20 mouse cellular contexts compared by ENCODE assay signal in the genomic region with DNA sequence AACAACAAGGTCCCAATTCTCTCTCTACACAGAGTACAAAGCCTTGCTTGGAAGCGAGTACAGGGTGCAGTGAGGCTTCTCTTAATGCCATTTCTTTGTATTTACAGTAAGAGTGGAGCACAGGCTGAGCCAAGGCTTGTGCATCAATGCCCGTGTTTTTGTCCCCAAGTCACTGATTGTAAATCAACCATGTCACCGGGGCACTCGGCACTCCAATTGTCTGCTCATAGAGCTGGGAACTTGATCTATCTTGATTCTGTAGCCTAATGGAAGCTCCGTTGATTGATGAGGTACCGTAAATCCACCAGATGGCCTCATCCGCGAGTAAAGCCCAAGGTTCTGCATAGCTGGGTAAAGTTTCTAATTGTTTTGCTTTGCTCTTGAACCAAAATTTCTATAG.
DNase-seq lines count a peak whose midpoint lies in the region; ATAC-seq lines count a peak whose summit lies in the region.
"Had no signal": no experiment of that assay in that cellular context is flagged by ENCODE, and none has a peak within 500 bp of the region (broad histone marks: within the 10 kb centered on the region; RNA-seq: fewer than 3 reads in every experiment).

No protein-coding gene starts in this region.

- peak; percentile 0 for DNase-seq in forebrain, embryonic 14.5 days (ENCODE audit: low spot score)
- DNase-seq in forebrain, embryonic 11.5 days (ENCODE audit: low spot score): no peak
- DNase-seq in retina, postnatal 1 day: peak; percentile 7
- no peak for DNase-seq in retina, embryonic 14.5 days (ENCODE audit: low spot score)
- DNase-seq in heart, adult 18-20 months: no peak
- DNase-seq in spleen, postnatal 10 days (ENCODE audit: low spot score in 2 of 2): no peak
- no peak for DNase-seq in cerebellum, adult 8-10 months
- DNase-seq: cerebellum, adult 11 months; cerebellum, postnatal 25 days; heart, postnatal 36 days; left cerebral cortex, postnatal 4 days; thymus, postnatal 4 days had no signal

- H3K4me1 ChIP-seq in forebrain, embryonic 14.5 days (ENCODE audit: control insufficient read depth, insufficient read depth, low read length): no peaks in the 10 kb centered on the region
- H3K4me1 ChIP-seq in forebrain, embryonic 11.5 days (replicated peaks; ENCODE audit: control insufficient read depth, insufficient read depth, low read length): no peaks in the 10 kb centered on the region
- no peaks in the 10 kb centered on the region for H3K4me1 ChIP-seq in hindbrain, embryonic 15.5 days (replicated peaks)
- H3K4me1 ChIP-seq: embryonic facial prominence, embryonic 15.5 days; forebrain, embryonic 13.5 days; midbrain, embryonic 15.5 days had no signal

- H3K4me2 ChIP-seq in forebrain, embryonic 14.5 days (ENCODE audit: low read length): no peak overlapping the region
- H3K4me2 ChIP-seq in forebrain, embryonic 11.5 days (ENCODE audit: low read depth, low read length, severe bottlenecking): no peak overlapping the region
- H3K4me2 ChIP-seq in hindbrain, embryonic 15.5 days: no peak overlapping the region
- H3K4me2 ChIP-seq: embryonic facial prominence, embryonic 15.5 days; forebrain, embryonic 13.5 days; heart, embryonic 11.5 days; midbrain, embryonic 15.5 days had no signal

- no peak overlapping the region for H3K27ac ChIP-seq in forebrain, embryonic 14.5 days (ENCODE audit: low read depth, low read length)
- H3K27ac ChIP-seq in forebrain, embryonic 11.5 days (ENCODE audit: low read depth, low read length): no peak overlapping the region
- H3K27ac ChIP-seq in hindbrain, embryonic 15.5 days (replicated peaks): no peak overlapping the region
- H3K27ac ChIP-seq: embryonic facial prominence, embryonic 15.5 days; forebrain, embryonic 13.5 days; liver, embryonic 14.5 days; midbrain, embryonic 15.5 days had no signal

- no peak overlapping the region for H3K9ac ChIP-seq in forebrain, embryonic 14.5 days (ENCODE audit: low read length)
- no peak overlapping the region for H3K9ac ChIP-seq in forebrain, embryonic 11.5 days (ENCODE audit: low read length)
- no peak overlapping the region for H3K9ac ChIP-seq in hindbrain, embryonic 15.5 days
- H3K9ac ChIP-seq: embryonic facial prominence, embryonic 15.5 days; forebrain, embryonic 13.5 days; liver, embryonic 14.5 days; midbrain, embryonic 15.5 days had no signal

- H3K36me3 ChIP-seq in forebrain, embryonic 14.5 days (ENCODE audit: control insufficient read depth, insufficient read depth, low read length): no peaks in the 10 kb centered on the region
- no peaks in the 10 kb centered on the region for H3K36me3 ChIP-seq in forebrain, embryonic 11.5 days (ENCODE audit: control insufficient read depth, insufficient read depth, low read length)
- no peaks in the 10 kb centered on the region for H3K36me3 ChIP-seq in hindbrain, embryonic 15.5 days
- H3K36me3 ChIP-seq: embryonic facial prominence, embryonic 15.5 days; midbrain, embryonic 15.5 days had no signal

- ATAC-seq in forebrain, embryonic 14.5 days: no peak
- ATAC-seq in forebrain, embryonic 11.5 days (replicated peaks; ENCODE audit: low FRiP score): no peak
- ATAC-seq in hindbrain, embryonic 15.5 days (ENCODE audit: low FRiP score, low read depth): peak; percentile 48; the same call in 1 of the 2 replicates
- ATAC-seq: forebrain, embryonic 13.5 days; intestine, postnatal 0 days; midbrain, embryonic 15.5 days had no signal

- H3K9me3 ChIP-seq in forebrain, embryonic 14.5 days (replicated peaks; ENCODE audit: control insufficient read depth, low read length): no peaks in the 10 kb centered on the region
- no peaks in the 10 kb centered on the region for H3K9me3 ChIP-seq in forebrain, embryonic 11.5 days (ENCODE audit: control insufficient read depth, low read length)
- no peaks in the 10 kb centered on the region for H3K9me3 ChIP-seq in hindbrain, embryonic 15.5 days
- H3K9me3 ChIP-seq: embryonic facial prominence, embryonic 15.5 days; forebrain, embryonic 13.5 days; midbrain, embryonic 15.5 days had no signal

- no peaks in the 10 kb centered on the region for H3K27me3 ChIP-seq in forebrain, embryonic 14.5 days (replicated peaks; ENCODE audit: control insufficient read depth, insufficient read depth, low read length)
- H3K27me3 ChIP-seq in forebrain, embryonic 11.5 days (ENCODE audit: control insufficient read depth, insufficient read depth, low read length): no peaks in the 10 kb centered on the region
- H3K27me3 ChIP-seq in hindbrain, embryonic 15.5 days: no peaks in the 10 kb centered on the region
- H3K27me3 ChIP-seq: CH12.LX; embryonic facial prominence, embryonic 15.5 days; forebrain, embryonic 13.5 days; midbrain, embryonic 15.5 days had no signal

- 80% methylated on average over 8 of the region's 8 CpGs for WGBS in forebrain, embryonic 14.5 days
- 90% methylated on average over 8 of the region's 8 CpGs for WGBS in forebrain, embryonic 11.5 days
- WGBS in hindbrain, embryonic 15.5 days: 40% methylated on average over 8 of the region's 8 CpGs

- H3K4me3 ChIP-seq in forebrain, embryonic 14.5 days (ENCODE audit: low read depth, low read length): no peak overlapping the region
- H3K4me3 ChIP-seq in forebrain, embryonic 11.5 days (ENCODE audit: low read depth, low read length): no peak overlapping the region
- H3K4me3 ChIP-seq in hindbrain, embryonic 15.5 days: no peak overlapping the region
- H3K4me3 ChIP-seq: embryonic facial prominence, embryonic 15.5 days; forebrain, embryonic 13.5 days; midbrain, embryonic 15.5 days had no signal

Comparison
In these comparisons a context has a peak if more than half of its experiments do, and no peak if none do; other contexts are left out.
1. DNase-seq: peak in forebrain, embryonic 14.5 days (single experiment) and retina, postnatal 1 day (single experiment); none in forebrain, embryonic 11.5 days (single experiment), retina, embryonic 14.5 days (single experiment), heart, adult 18-20 months (0 of 2), spleen, postnatal 10 days (0 of 2) and cerebellum, adult 8-10 months (single experiment).